Mouse (Mus musculus) liver, embryonic 14.5 days (tissue): Measurements from ENCODE around the gene Zfp689.

Source experiments
- CTCF ChIP-seq: IDR thresholded peaks from 2 replicates; pipeline ENCODE4 v1.5.1; 2016; ENCODE audit warnings: antibody characterized with exemption, low read depth, control low read depth
- EP300 ChIP-seq: IDR thresholded peaks from 2 replicates; pipeline ENCODE4 v1.6.1; 2016; ENCODE audit warnings: antibody characterized with exemption, low read depth

DNA sequence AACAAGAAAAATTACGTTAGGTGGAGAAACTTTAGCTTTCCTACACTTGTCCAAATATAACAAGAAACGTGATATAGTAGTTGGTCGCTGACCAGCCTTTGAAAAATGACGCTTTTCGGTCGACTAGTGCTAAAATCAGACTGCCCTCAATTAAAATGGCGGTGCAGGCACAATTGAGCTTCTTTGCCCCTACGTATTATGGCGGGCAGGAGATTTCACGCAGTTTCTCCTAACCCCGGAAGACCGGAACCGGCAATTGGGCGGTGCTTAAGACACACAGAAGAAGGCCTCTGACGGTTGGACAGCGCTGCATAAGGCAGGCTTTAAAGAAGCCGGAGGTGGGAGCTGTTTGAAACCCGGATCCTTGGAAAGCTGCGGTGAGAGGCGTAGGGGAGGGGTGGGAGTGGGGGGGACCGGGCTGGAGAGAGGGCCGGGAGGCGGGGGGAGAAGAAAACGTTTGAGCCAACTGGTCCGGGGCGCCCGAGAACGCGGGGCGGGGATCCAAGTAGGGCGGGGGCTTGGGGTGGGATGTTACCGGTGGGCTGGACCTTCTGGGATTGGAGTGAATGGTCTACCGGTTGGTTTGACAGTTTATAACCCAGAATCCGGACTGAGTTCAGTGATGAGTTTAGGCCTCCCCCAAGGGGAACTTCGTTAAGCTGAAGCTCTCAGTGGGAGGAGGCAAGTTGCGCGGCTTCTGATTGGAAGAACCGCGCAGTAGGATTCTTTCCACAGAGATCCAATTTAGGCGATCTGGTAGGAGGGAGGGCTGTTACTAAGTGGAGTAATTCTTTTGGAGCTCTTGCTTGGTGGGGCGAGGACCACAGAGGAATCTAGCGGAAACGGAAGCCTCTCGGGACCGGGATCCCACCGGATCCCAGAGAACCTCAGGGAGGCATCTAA, 22.0 kb upstream of the Zfp689 start:
- TF ChIP-seq CTCF (no peak), EP300 (peak; percentile 41)
